Mouse (Mus musculus) 3T3-L1 (cell line): ENCODE results near the gene Comp.

ENCODE experiments used
- DNase-seq: peaks from one replicate; pipeline ENCODE4 v3.0.0-alpha.2; 2015; ENCODE audit warnings: low read depth, low spot score

Gene Comp

DNA sequence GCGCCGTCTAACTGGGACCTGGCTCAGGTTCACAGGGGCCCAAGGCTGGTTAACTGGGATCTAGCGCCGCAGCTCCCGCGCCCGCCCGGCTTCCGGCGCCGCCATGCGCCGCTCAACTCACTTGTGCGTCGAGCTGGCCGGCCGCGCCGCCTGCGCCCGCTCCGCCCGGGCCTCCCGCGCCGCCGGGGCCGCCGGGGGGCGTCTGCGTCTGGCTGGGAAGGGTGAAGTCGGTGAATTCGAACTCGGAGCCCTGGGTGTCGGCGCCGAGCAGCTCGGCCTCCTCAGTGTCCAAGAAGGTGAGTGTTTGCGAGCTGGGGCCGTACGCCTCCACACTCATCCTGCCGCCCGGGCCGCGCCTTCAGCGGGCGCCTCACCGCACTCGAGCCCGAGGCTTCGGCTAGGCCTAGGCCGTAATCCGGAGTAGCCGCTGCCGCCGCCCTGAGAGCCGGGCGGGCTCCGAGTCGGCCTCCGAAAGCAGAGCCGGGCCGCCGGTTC is 20.7 kb upstream of the Comp start:
- DNase-seq, result peak; percentile 45

- peak; percentile 98 for DNase-seq
These were observed 20.1 kb upstream of the Comp start, which contains the start of gene Upf1 for GRCm38 (mm10) chr8:70353194-70353817. Upf1 (minus strand) TSS chr8:70353278.

GRCm38 (mm10) chr8:70354004-70354403 is 19.4 kb upstream of the Comp start:
- no peak for DNase-seq

DNA sequence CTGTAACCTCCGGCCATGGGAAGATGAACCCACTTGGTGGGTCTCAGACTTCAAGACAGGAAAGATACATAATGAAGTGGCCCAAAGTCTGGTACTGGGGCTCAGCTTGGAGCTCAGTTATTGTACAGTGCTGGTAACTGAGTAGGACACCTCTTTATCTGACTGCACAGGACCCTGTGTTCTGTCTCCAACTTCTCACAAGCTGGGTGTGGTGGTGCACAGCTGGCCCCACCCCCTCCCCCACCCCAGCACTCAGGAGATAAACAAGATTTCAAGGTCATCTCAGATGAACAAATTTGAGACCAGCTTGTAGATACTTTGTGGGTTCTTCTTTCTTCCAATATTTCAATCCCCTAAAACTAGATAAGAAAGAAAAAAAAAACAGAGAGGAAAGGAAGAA is 17.2 kb upstream of the Comp start:
- DNase-seq, result no peak

DNA sequence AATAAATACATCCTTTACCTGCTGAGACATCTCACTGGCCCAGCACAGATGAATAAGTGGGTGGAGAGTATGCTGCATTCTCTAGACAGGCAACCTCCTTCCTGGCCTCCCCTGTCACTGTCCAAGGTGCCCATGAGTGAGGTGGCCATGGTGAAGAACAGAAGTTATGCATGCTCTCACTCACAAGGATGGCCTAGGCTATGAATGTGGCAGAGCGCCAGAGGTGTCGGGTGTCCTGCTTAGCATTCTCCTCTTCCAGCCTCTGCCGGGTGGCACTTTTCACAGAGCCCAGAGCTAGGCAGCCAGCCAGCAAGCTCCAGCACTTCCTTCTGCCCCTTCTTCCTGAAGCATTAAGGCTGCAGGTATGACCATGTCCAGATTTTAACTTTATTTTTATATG is 13.9 kb upstream of the Comp start:
- peak; percentile 92 for DNase-seq

- peak; percentile 59 for DNase-seq
These were observed 12.6 kb upstream of the Comp start for GRCm38 (mm10) chr8:70360769-70361168.

DNA sequence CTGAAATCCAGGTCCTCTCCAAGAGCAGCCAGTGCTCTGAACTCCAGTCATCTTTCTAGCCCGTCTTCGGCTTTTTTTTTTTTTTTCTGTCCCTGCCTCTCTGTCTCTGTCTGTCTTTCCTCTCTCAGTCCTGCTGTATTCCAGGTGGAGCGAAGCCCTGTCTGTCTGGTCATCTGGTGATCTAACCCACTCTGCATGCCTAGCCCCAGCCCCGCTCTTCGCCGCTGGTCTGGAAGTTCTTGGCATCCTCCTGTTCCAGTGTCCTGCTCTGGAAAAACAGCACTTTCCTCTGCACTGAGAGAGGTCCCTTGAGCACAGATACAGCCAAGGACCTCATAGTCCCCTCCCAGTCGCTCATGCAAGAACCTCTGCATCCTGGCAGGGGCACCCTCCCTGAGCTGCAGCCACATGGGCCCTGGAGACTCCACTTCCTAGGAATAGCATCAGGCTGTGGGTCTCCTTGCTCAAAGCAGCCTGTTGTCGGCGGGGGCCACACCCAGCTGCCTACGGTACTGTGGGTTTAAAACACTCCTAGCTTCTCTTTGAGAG is 11.8 kb upstream of the Comp start:
- no peak for DNase-seq

- peak; percentile 91 for DNase-seq
These were observed 9.3 kb upstream of the Comp start for GRCm38 (mm10) chr8:70364066-70364465.

DNA sequence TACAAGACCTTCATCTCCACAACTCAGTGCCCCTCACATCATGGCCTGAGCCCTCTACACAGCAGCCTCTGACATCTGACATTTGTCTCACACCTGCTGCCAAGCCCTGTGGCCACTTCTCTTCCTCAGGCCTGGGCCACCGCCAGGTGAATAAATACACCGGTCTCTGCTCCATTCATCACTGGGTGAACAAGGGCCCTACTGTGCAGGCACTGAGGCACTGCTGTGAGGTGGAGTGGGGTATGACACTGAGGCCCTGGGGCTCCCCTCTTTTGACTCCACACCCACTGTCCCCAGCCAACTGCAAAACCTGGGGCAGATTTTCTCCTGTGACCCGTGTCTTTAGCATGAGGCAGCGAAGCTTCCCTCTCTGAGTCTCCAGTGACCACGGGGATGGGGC is 6.8 kb upstream of the Comp start:
- DNase-seq, result no peak

GRCm38 (mm10) chr8:70370476-70370875 is 2.9 kb upstream of the Comp start:
- DNase-seq, result no peak

DNA sequence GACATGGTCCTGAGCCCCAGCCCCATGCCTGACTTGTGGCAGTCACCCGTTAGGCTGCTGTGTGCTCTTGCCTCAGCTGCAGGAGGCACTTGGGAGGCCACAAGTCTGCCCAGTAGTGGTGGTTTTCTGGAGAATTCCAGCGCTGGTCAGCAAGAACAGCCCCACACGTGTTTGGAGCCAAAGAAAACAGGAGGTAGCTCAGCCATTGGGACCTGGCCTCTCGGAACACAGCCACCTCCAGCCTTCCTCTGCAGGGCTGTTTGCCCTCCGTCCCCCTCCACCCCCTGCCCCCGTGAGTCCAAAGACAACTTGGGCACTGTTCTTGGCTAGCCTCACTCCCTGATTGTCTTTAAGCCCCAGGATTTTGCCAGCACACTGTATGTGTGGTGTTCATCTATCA is 1.4 kb upstream of the Comp start:
- peak; percentile 83 for DNase-seq

- DNase-seq, result no peak
These were observed 1.1 kb downstream of the Comp start for GRCm38 (mm10) chr8:70374318-70374927.

GRCm38 (mm10) chr8:70375212-70375859 is 2.0 kb downstream of the Comp start:
- no peak for DNase-seq

GRCm38 (mm10) chr8:70376275-70376741 is 3.0 kb downstream of the Comp start:
- no peak for DNase-seq

DNA sequence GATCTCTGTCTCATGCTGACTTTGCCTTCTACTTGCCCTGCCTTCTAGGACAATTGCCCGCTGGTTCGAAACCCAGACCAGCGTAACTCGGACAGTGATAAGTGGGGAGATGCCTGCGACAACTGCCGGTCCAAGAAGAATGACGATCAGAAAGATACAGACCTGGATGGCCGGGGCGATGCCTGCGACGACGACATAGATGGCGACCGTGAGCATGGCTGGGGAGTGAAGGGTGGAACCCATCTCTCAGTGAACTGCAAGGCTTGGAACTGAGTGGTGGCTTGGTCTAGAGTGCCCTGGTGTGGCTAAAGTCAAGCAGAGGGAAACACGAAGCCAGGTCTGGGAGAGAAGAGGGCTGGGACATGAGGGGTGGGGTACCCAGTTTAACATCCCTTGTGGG is 3.7 kb downstream of the Comp start:
- DNase-seq, result no peak

GRCm38 (mm10) chr8:70380069-70380468 is 6.7 kb downstream of the Comp start:
- DNase-seq, result no peak

- DNase-seq, result peak; percentile 89
These were observed 9.9 kb downstream of the Comp start for GRCm38 (mm10) chr8:70383287-70383686.

DNA sequence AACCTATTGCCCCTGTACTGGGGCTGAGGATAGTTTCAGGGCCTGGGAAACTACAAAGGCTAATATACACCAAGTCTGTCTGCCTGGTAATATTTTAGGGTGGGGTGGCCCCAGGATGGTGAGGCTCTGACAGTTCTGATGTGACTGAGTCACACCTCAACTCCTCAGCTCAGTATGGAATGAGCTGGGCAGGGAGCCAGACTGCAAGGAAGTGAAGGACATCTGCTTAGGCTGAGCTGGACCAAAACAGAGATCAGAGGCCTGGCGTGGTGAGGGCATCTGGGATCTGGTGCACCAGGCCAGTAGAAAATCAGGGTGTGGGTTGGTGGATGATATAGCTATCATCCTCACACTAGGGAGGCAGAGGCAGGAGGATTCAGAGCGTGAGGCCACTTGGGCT is 16.3 kb downstream of the Comp start:
- DNase-seq, result peak; percentile 94

DNA sequence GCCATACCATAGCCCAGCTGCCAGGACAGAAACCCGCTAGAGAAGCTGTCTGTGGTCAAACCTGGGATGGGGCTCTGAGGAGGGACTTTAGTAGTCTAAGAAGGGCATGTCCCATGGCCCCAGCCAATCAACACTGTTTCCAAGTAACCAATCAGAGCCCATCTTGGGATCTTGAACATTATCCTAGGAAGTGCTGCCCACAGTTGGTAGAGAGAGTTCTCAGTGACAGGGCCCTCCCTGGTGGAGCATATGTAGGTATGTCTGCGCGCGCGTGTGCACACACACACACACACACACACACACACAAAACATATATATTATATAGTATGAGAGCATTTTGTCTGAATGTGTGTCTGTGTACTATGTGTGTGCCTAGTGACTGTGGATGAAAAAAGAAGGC is 19.7 kb downstream of the Comp start:
- no peak for DNase-seq

DNA sequence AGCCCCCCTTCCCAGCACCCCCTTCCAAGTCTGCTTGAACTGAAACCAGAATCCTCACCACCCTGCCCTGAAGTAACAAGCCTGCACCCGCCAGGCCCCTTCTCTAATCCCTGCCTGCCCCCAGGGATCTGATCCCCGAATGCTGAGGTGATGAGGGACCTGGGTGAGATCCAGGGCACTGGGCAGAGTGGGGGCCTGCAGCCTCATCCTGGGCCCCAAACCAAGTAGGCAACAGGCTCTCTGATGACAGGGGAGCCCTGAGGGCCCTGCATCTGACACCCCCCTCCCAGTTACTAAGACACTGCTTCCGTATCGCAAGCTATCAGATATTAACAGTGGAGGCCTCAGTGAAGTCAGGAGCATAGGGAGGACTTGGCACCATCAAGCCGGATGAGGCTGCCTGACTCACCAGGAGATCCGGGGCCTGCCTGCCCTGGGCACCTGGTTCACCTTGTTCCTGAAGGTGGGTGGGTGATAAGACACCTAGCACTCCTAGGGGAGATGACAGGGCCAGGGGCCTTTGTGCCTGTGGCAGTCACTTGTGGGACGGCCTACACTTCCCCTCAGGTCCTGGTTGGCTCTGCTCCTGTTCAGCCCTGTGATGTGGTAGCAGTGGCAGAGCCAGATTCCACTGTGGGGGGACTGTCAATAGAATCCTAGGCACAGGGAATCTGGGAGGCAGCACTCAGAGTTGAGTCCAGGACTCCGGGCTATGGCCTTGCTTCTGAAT is 21.1 kb downstream of the Comp start:
- no peak for DNase-seq

DNA sequence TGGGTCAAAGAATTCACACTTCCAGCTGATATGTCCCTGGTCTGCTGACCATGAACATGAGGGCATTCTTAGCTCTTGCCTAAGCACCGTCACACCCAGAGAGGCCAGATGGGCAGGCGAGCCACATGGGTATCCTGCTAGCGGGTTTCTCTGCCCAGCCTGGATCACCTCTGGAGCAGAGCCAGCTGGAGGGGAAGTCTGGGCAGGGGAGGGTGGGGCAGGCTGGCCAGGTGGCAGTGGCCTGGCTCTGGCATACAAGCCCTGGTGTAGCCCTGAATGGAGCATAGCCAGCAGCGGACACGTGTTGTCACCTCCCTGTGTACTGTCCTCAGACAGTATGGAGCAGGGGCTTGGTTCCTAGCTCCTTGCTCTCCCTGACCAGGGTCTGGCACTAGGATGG is 22.3 kb downstream of the Comp start:
- no peak for DNase-seq

GRCm38 (mm10) chr8:70396184-70396583 is 22.8 kb downstream of the Comp start:
- DNase-seq, result no peak
